In the genomic region with DNA sequence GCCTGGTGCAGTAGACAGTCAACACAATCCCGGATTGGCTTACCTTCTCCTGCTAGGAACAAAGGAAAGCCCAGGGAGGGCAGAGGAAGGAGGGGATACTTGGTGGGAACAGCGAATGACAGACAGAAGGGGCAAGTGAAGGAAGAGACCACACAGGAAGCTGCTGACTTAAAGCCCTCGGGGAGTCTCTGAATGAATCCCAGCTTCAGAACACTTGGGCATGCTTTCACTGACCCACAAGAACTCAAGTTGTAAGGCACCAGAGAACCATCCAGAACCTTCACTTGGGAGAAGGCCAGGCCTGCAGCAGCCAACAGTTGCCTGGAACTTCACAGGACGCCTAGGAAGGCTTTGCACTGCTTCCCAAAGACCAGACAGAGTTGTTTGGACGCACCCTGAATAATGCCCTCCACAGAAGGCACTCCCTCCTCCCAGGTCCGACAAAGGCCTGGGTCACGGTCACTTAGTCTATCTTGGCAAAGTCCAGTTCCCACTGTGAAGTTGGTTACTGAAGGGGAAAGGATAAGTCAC, we compare ENCODE assay signal across 13 mouse cellular contexts.
A peak's percentile ranks its signal among the peaks of the same experiment; 100 is the strongest.
DNase-seq lines count a peak whose midpoint lies in the region; ATAC-seq and TF ChIP-seq lines count a peak whose summit lies in the region.
"Had no signal": no experiment of that assay in that cellular context is flagged by ENCODE, and none has a peak within 500 bp of the region (broad histone marks: within the 10 kb centered on the region; RNA-seq: fewer than 3 reads in every experiment).

No protein-coding gene starts in this region.

- peak; percentile 40 for DNase-seq in gastrocnemius, adult 2 months
- DNase-seq in gastrocnemius, postnatal 36 days: no peak
- DNase-seq in cerebellum, adult 9-10 months: peak; percentile 26
- peak; percentile 80 for DNase-seq in kidney, postnatal 14 days
- DNase-seq in thymus, adult 2 months: no peak
- no peak for DNase-seq in gastrocnemius, postnatal 25 days
- no peak for DNase-seq in left cerebral cortex, adult 11 months (ENCODE audit: low spot score)
- DNase-seq: heart, postnatal 4 days; right cerebral cortex, postnatal 14 days; thymus, adult 18-20 months had no signal

- H3K27ac ChIP-seq in gastrocnemius, adult 2 months: no peak overlapping the region
- no peak overlapping the region for H3K27ac ChIP-seq in embryonic facial prominence, embryonic 15.5 days (replicated peaks)
- H3K27ac ChIP-seq in thymus, adult 2 months (ENCODE audit: control insufficient read depth, insufficient read depth, low read length): no peak overlapping the region
- H3K27ac ChIP-seq: limb, embryonic 15.5 days had no signal

- H3K9me3 ChIP-seq in embryonic facial prominence, embryonic 15.5 days (replicated peaks): no peaks in the 10 kb centered on the region
- H3K9me3 ChIP-seq: limb, embryonic 15.5 days had no signal

- peak; percentile 21; the same call in 1 of the 2 replicates for ATAC-seq in embryonic facial prominence, embryonic 15.5 days (ENCODE audit: insufficient number of reproducible peaks, low FRiP score, low TSS enrichment, low read depth)
- ATAC-seq: activated CD4-positive, CD25-positive, alpha-beta regulatory T cell, adult 4 months had no signal

- TF ChIP-seq CTCF in gastrocnemius, adult 2 months (IDR thresholded peaks at IDR 0.05): no peak
- no peak for TF ChIP-seq CTCF in thymus, adult 2 months (IDR thresholded peaks at IDR 0.05; ENCODE audit: borderline replicate concordance, control insufficient read depth, extremely low read depth, insufficient read depth, low read length, poor library complexity)

- intact Hi-C loops in gastrocnemius, adult 2 months (cut with DNase I): loop anchor here (5.0 kb wide), 1 partner anchor 36 kb away; no protein-coding TSS in a partner anchor
- intact Hi-C loops in gastrocnemius, postnatal 36 days (cut with DNase I): no loop called here

- no peak for TF ChIP-seq POLR2A in thymus, adult 2 months (IDR thresholded peaks at IDR 0.05; ENCODE audit: control insufficient read depth, extremely low read depth, insufficient read depth, low read length, poor library complexity)

- H3K4me1 ChIP-seq in embryonic facial prominence, embryonic 15.5 days: peaks cover 50% of the 10 kb centered on the region
- peaks cover 19% of the 10 kb centered on the region for H3K4me1 ChIP-seq in thymus, adult 2 months (replicated peaks; ENCODE audit: control insufficient read depth, insufficient read depth, low read length)

- H3K9ac ChIP-seq in embryonic facial prominence, embryonic 15.5 days: no peak overlapping the region
- H3K9ac ChIP-seq: limb, embryonic 15.5 days had no signal

- no peak overlapping the region for H3K4me3 ChIP-seq in gastrocnemius, adult 2 months
- H3K4me3 ChIP-seq in embryonic facial prominence, embryonic 15.5 days (replicated peaks): no peak overlapping the region
- no peak overlapping the region for H3K4me3 ChIP-seq in thymus, adult 2 months (ENCODE audit: control insufficient read depth, insufficient read depth, low read length)
- H3K4me3 ChIP-seq: limb, embryonic 15.5 days had no signal

- WGBS in embryonic facial prominence, embryonic 15.5 days: 37% methylated on average over 7 of the region's 7 CpGs
- 81% methylated on average over 7 of the region's 7 CpGs for WGBS in thymus, adult 2 months

- no peak overlapping the region for H3K4me2 ChIP-seq in embryonic facial prominence, embryonic 15.5 days (replicated peaks)
- H3K4me2 ChIP-seq: limb, embryonic 15.5 days had no signal

- H3K36me3 ChIP-seq in embryonic facial prominence, embryonic 15.5 days: no peaks in the 10 kb centered on the region
- H3K36me3 ChIP-seq in thymus, adult 2 months (ENCODE audit: control insufficient read depth, insufficient read depth, low read length): no peaks in the 10 kb centered on the region
- H3K36me3 ChIP-seq: limb, embryonic 15.5 days had no signal

- no peaks in the 10 kb centered on the region for H3K27me3 ChIP-seq in embryonic facial prominence, embryonic 15.5 days
- no peaks in the 10 kb centered on the region for H3K27me3 ChIP-seq in thymus, adult 2 months (ENCODE audit: control insufficient read depth, insufficient read depth, low read length)
- H3K27me3 ChIP-seq: limb, embryonic 15.5 days had no signal

Comparison
In these comparisons a context has a peak if more than half of its experiments do, and no peak if none do; other contexts are left out.
1. DNase-seq: peak in gastrocnemius, adult 2 months (single experiment), cerebellum, adult 9-10 months (single experiment) and kidney, postnatal 14 days (single experiment); none in gastrocnemius, postnatal 36 days (0 of 2), thymus, adult 2 months (single experiment), gastrocnemius, postnatal 25 days (single experiment) and left cerebral cortex, adult 11 months (single experiment).